Mouse (Mus musculus): ENCODE measurements around the gene 1700024P04Rik. TPM values are rescaled to one million over a fixed set of nuclear protein-coding genes. Genes with fewer than 3 reads are reported as not detected.

The 1700024P04Rik gene
- polyA plus RNA-seq, 1 experiment from 2014 or later, result not detected

Other genes with a start within 250 kb of the 1700024P04Rik start
- 29.4 and 31.4 TPM in 2 replicates for gene Fcho2, start 169.1 kb downstream of the 1700024P04Rik start, polyA plus RNA-seq (2015; fragmentation: Nextera tagmentation; extraction: Ambion mirVana)
- gene Tnpo1, start 58.2 kb downstream of the 1700024P04Rik start, polyA plus RNA-seq (2015; fragmentation: Nextera tagmentation; extraction: Ambion mirVana), result 59.5 and 62.5 TPM in 2 replicates
- gene Zfp366, start 200.3 kb upstream of the 1700024P04Rik start, polyA plus RNA-seq (2015; fragmentation: Nextera tagmentation; extraction: Ambion mirVana), result 0.64 and 0.72 TPM in 2 replicates

All from hindbrain, embryonic 13.5 days (tissue).